Mouse (Mus musculus) liver, embryonic 11.5 days (tissue): ENCODE data around the gene Rab29. TPM values are rescaled to one million over a fixed set of nuclear protein-coding genes. Genes with fewer than 3 reads are reported as not detected.
A peak's percentile ranks its signal among the peaks of the same experiment; 100 is the strongest.
"Not testable (repeated sequence)": the region's sequence is repeated elsewhere in the genome, so short reads cannot be mapped to it uniquely, and the experiment has no call there.

Experiments used
- ATAC-seq: fragments of 200-750 bp; cut with Nextera tagmentation; replicated peaks from 2 replicates; pipeline ENCODE4 v1.8.0; 2017; ENCODE audit warnings: moderate number of reproducible peaks, mild to moderate bottlenecking, moderate TSS enrichment, moderate library complexity; ENCODE audit not compliant: low FRiP score
- DNase-seq: peaks from one replicate; pipeline ENCODE4 v3.0.0-alpha.2; 2017; ENCODE audit warnings: low spot score
- H3K27ac ChIP-seq: fragments of 300-500 bp; sonication (generic); 2 replicates; pipeline ENCODE4 v1.5.1; 2014; ENCODE audit warnings: mild to moderate bottlenecking, low read depth, low read length, control low read depth
- H3K27me3 ChIP-seq: fragments of 300-500 bp; sonication (generic); replicated peaks from 2 replicates; pipeline ENCODE4 v1.6.1; 2014; ENCODE audit warnings: low read length, mixed read lengths; ENCODE audit not compliant: control insufficient read depth, insufficient read depth
- H3K36me3 ChIP-seq: fragments of 300-500 bp; sonication (generic); 2 replicates; pipeline ENCODE4 v1.6.1; 2014; ENCODE audit warnings: mild to moderate bottlenecking, low read length, moderate library complexity, mixed read lengths; ENCODE audit not compliant: control insufficient read depth, insufficient read depth
- H3K4me1 ChIP-seq: fragments of 300-500 bp; sonication (generic); replicated peaks from 2 replicates; pipeline ENCODE4 v1.6.1; 2014; ENCODE audit warnings: low read length, mixed read lengths; ENCODE audit not compliant: control insufficient read depth, insufficient read depth
- H3K4me2 ChIP-seq: fragments of 300-500 bp; sonication (generic); 2 replicates; pipeline ENCODE4 v1.6.1; 2014; ENCODE audit warnings: mild to moderate bottlenecking, control low read depth, moderate library complexity
- H3K4me3 ChIP-seq: fragments of 300-500 bp; sonication (generic); 2 replicates; pipeline ENCODE4 v1.5.1; 2014; ENCODE audit warnings: low read depth, low read length, control low read depth
- H3K9ac ChIP-seq: fragments of 300-500 bp; sonication (generic); 2 replicates; pipeline ENCODE4 v1.6.1; 2014; ENCODE audit warnings: low read depth, low read length, control low read depth
- H3K9me3 ChIP-seq: fragments of 300-500 bp; sonication (generic); 2 replicates; pipeline ENCODE4 v1.6.1; 2016; ENCODE audit warnings: low read length, inconsistent platforms, mixed read lengths; ENCODE audit not compliant: control insufficient read depth
- WGBS: fragments of 180-500 bp; shearing (Covaris S2); extraction: QIAGEN DNeasy Blood & Tissue Kit; methylation state at CpG from one replicate; pipeline ENCODE4 v1.1.7; 2014; 5-methylcytosine and 5-hydroxymethylcytosine counted together
- polyA plus RNA-seq: library from polyadenylated mRNA; unstranded; fragments of >200 nt; fragmentation: Nextera tagmentation; extraction: Ambion mirVana; gene quantifications from 2 replicates; pipeline ENCODE4 v1.2.1, GENCODE M21; 2014

The Rab29 gene
- polyA plus RNA-seq, 1 experiment from 2014 or later: 20.6 TPM

DNA sequence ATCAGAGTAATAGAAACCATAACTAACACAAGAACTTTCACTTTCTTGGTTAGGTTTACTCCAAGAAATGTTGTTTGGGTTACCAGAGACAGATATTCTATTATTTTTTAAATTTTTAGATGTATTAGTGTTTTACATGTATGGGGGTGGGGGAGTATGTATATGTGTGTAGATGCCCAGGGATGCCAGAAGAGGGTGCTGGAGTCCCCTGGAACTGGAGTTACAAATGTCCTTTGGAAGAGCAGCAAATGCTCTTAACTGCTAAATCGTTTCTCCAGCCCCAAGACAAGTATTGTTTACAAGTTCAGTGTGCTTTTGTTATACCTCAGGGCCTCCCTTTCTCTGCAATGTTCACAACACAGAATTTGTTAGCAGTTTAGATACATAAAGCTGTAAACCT, 38.5 kb downstream of the Rab29 start:
- Histone ChIP-seq H3K4me3 (no peak overlapping the region), H3K9me3 (no peaks in the 10 kb centered on the region), H3K4me1 (no peaks in the 10 kb centered on the region), H3K9ac (no peak overlapping the region), H3K4me2 (no peak overlapping the region), H3K36me3 (no peaks in the 10 kb centered on the region), H3K27ac (no peak overlapping the region), H3K27me3 (0 out of 2 replicates have a peak, but pooled peaks cover 3% of the 10 kb centered on the region)
- WGBS: 18% methylated on average over 1 of the region's 1 CpGs
- ATAC-seq: no peak
- DNase-seq: no peak

DNA sequence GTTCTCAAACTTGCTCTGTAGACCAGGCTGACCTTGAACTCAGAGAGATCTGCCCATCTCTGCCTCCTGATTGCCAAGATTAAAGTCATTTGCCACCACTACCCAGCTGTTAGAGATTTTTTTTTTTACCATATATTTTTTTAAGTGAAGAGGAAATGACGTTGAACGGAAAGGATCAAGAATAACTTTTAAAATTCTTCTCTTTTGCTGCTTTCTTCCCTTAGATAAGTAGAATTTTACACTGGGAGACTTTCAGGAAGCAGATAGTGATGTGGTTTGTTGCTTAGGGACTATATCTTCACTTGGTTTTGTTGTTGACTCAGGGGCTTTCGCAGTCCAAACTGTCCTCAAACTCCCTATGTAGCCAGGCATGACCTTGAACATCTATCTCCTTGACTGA, 41.4 kb downstream of the Rab29 start:
- Histone ChIP-seq H3K4me1 (peaks cover 6% of the 10 kb centered on the region; the same call in 1 of the 2 replicates), H3K36me3 (no peaks in the 10 kb centered on the region), H3K27ac (no peak overlapping the region), H3K9ac (no peak overlapping the region), H3K4me2 (no peak overlapping the region), H3K9me3 (no peaks in the 10 kb centered on the region), H3K27me3 (0 out of 2 replicates have a peak, but pooled peaks cover 3% of the 10 kb centered on the region), H3K4me3 (no peak overlapping the region)
- DNase-seq: no peak
- WGBS: 57% methylated on average over 3 of the region's 3 CpGs
- no peak for ATAC-seq

DNA sequence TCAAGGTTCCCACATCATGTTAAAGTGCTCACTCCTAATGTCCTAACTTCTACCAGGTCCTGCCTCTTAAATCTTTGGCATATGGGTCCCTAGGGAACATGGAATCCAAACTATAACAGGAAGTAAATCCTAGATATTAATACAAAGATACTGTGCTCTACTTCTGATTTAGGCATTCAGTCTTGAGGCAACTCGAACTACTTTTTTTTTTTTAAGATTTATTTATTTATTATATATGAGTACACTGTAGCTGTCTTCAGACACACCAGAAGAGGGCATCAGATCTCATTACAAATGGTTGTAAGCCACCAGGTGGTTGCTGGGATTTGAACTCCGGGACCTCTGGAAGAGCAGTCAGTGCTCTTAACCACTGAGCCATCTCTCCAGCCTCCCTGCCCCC, 42.2 kb downstream of the Rab29 start:
- 91% methylated on average over 2 of the region's 2 CpGs for WGBS
- H3K9me3 ChIP-seq, H3K27me3 ChIP-seq, H3K4me3 ChIP-seq, H3K4me1 ChIP-seq, H3K9ac ChIP-seq, DNase-seq, H3K4me2 ChIP-seq, H3K36me3 ChIP-seq, ATAC-seq, H3K27ac ChIP-seq: not testable (repeated sequence)

DNA sequence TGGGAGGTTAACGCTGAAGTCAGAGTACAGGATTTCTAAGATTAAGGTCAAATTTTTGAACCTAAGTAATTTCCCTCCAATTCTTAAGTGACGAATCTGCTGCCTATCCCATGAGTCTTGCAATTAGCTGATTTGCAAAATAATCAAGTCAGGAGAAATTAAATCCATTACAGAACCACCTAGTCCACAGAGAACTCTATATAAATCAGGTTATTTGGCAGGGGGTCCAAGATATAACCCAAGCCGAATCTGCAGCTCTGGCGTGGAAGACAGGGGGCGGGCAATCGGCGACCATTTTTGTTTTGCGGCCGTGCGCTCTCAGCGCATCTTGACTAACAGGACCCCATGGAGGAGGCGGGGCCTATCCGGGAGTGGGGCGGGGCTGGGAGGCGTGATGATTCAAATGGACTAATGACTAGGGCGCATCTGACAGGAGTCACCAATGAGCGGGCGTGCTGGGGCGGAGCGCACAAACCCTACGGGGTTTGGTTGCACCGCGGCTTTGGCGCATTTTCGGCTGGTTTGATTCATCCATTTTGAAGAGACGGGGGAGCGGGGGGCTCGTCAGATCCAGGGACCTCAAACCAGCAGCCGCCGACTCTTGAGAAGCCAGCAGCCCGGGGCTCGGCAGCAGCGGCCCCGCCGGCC, 43.1 kb downstream of the Rab29 start, which contains the start of gene Nucks1:
Gene Nucks1, plus strand, starts transcription at position 534 of the 648 bp plus-strand sequence.
- peak within 1 kb of the TSS; percentile 95 for H3K4me3 ChIP-seq
- peak within 1 kb of the TSS; percentile 97 for H3K27ac ChIP-seq
- no peaks in the 10 kb centered on the region for H3K9me3 ChIP-seq
- peak; percentile 98 for DNase-seq
- H3K9ac ChIP-seq: peak within 1 kb of the TSS; percentile 100
- H3K4me2 ChIP-seq: peak within 1 kb of the TSS; percentile 83
- H3K36me3 ChIP-seq: no peaks in the 10 kb centered on the region
- under 1% methylated on average over 35 of the region's 35 CpGs for WGBS
- peak; percentile 96 for ATAC-seq
- no peaks in the 10 kb centered on the region for H3K27me3 ChIP-seq
- H3K4me1 ChIP-seq: peaks cover 6% of the 10 kb centered on the region; the same call in 1 of the 2 replicates

GRCm38 (mm10) chr1:131910674-131911558, 43.9 kb downstream of the Rab29 start:
- under 1% methylated on average over 83 of the region's 88 CpGs for whole genome bisulfite sequencing

DNA sequence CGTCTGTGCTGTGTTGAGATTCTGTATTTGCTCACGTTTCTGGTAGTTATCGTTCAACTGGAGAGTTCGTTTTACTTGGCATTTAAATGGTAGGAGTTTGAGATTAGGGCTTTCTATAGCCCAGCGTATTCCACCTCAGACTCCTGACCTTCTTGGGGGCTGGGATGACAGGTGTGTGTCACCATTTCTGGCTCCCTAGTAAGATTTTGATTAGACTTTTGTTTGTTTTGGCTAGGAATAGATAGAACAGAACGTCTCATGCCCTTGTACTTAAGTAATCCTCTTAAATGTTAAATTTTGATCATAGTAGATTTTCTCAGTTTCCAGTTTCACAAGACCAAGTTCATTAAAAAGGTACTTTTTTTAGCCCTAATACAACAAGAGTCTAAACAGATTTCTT, 50.6 kb downstream of the Rab29 start:
- peaks cover 18% of the 10 kb centered on the region for H3K36me3 ChIP-seq
- DNase-seq: no peak

More at GRCm38 (mm10) chr1:131910674-131911558, 43.9 kb downstream of the Rab29 start:
- Histone ChIP-seq H3K9me3 (no peaks in the 10 kb centered on the region), H3K27ac (peak overlapping the region; percentile 97), H3K4me3 (peak overlapping the region; percentile 95), H3K36me3 (no peaks in the 10 kb centered on the region; the same call in 1 of the 2 replicates), H3K9ac (peak overlapping the region; percentile 100), H3K27me3 (no peaks in the 10 kb centered on the region), H3K4me1 (peaks cover 6% of the 10 kb centered on the region; the same call in 1 of the 2 replicates), H3K4me2 (peak overlapping the region; percentile 83)
- ATAC-seq (peak; percentile 77), DNase-seq (peak; percentile 88)

DNA sequence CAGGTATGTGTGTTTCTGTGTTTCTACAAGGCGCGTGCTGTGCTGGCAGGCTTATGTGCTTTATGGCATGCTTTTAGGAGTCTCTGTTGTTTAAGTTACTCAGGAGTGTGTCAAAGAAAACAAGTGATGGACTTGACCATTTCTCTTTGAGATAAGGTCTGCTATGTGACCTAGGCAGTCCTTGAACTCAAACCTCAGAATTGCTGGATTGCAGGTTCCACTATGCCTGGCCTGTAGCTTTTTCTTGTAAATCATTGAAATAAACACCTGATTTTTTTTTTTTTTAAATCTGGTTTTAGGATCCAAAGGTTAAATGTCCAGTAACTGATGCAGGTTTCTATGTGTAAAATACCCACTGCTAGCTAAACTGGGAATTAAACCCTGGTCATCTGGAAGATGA, 52.0 kb downstream of the Rab29 start:
- Histone ChIP-seq H3K4me1 (no peaks in the 10 kb centered on the region), H3K4me2 (no peak overlapping the region), H3K9me3 (no peaks in the 10 kb centered on the region), H3K9ac (no peak overlapping the region), H3K27ac (no peak overlapping the region), H3K27me3 (no peaks in the 10 kb centered on the region), H3K4me3 (no peak overlapping the region), H3K36me3 (peaks cover 26% of the 10 kb centered on the region)
- ATAC-seq (no peak), DNase-seq (no peak)
- 99% methylated on average over 2 of the region's 2 CpGs for WGBS

More for the DNA sequence above, 50.6 kb downstream of the Rab29 start:
- WGBS: 79% methylated on average over 6 of the region's 6 CpGs
- Histone ChIP-seq H3K4me2 (no peak overlapping the region), H3K9me3 (no peaks in the 10 kb centered on the region), H3K27me3 (no peaks in the 10 kb centered on the region), H3K27ac (no peak overlapping the region), H3K4me1 (no peaks in the 10 kb centered on the region), H3K4me3 (no peak overlapping the region), H3K9ac (no peak overlapping the region)
- no peak for ATAC-seq

DNA sequence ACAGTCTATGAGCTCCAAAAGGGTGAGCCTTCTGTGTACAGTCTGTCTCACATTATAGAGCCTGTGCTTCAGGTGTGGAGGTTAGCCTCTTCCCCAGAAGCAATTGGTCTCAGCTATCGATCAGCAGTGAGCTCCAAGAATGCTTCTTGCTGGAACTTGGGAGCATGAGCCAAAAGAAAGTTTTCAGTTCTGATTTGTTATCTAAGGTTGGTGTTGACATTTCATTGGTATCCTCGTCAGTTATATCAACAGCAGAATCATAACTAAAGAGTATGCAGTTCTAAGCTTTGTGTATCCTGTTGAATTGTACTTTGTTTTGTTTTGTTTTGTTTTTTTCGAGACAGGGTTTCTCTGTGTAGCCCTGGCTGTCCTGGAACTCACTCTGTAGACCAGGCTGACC, 55.1 kb downstream of the Rab29 start:
- ATAC-seq: no peak
- H3K4me2 ChIP-seq: no peak overlapping the region
- no peaks in the 10 kb centered on the region for H3K4me1 ChIP-seq
- no peak for DNase-seq
- no peak overlapping the region for H3K27ac ChIP-seq
- no peaks in the 10 kb centered on the region for H3K9me3 ChIP-seq
- no peaks in the 10 kb centered on the region for H3K27me3 ChIP-seq
- no peak overlapping the region for H3K4me3 ChIP-seq
- no peak overlapping the region for H3K9ac ChIP-seq
- WGBS: 93% methylated on average over 3 of the region's 3 CpGs
- H3K36me3 ChIP-seq: peaks cover 48% of the 10 kb centered on the region
